Mouse (Mus musculus): ENCODE measurements around the gene Arih2.

DNA sequence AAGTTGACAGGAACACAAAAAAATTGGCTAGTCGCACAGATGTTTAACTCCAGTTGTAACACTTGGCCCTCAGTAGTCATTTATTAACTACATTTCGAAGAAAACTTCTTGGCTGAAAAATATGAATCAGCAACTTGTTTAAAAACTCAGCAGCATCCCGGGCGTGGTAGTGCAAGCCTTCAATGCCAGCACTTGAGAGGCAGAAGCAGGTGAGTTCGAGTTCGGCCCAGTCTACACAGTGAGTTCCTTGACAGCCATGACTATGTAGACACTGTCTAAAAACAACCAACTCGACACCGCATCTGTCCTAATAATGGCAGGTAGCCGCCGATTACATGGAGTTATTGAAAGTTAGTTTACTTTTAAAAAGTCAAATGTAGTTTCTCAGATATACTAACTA is 1.0 kb downstream of the Arih2 start:
- TF ChIP-seq EP300 (IDR thresholded peaks at IDR 0.05; ENCODE audit: low read depth) (no peak), CTCF (IDR thresholded peaks at IDR 0.05; ENCODE audit: low read depth) (no peak)
